Mouse (Mus musculus) brown adipose tissue, adult 24 weeks (tissue): ENCODE data around the gene Thbs4. TPM values are rescaled to one million over a fixed set of nuclear protein-coding genes. Genes with fewer than 3 reads are reported as not detected.

Experiments used
- H3K27ac ChIP-seq: fragments of 200-500 bp; replicated peaks from 2 replicates; pipeline ENCODE4 v1.5.1; 2012; ENCODE audit warnings: low read depth, mild to moderate bottlenecking, low read length
- H3K4me1 ChIP-seq: fragments of 200-500 bp; 2 replicates; pipeline ENCODE4 v1.6.1; 2012; ENCODE audit warnings: low read length, mixed read lengths; ENCODE audit not compliant: control insufficient read depth, insufficient read depth, insufficient read length
- H3K4me3 ChIP-seq: fragments of 200-500 bp; 2 replicates; pipeline ENCODE4 v1.5.1; 2012; ENCODE audit warnings: low read depth, mild to moderate bottlenecking, low read length, moderate library complexity; ENCODE audit not compliant: insufficient read depth
- polyA plus RNA-seq: library from polyadenylated mRNA; stranded (reverse); fragments of >200 nt; gene quantifications from 2 replicates; pipeline ENCODE4 v1.2.4, GENCODE M21; 2012; ENCODE audit not compliant: missing spikeins, insufficient read depth, insufficient read length

The Thbs4 gene
- polyA plus RNA-seq, 1 experiment: 2.7 TPM

- Histone ChIP-seq H3K4me3 (no peak overlapping the region), H3K4me1 (no peaks in the 10 kb centered on the region), H3K27ac (no peak overlapping the region)
These were observed 82.8 kb downstream of the Thbs4 start for GRCm38 (mm10) chr13:92711821-92712220.

- no peaks in the 10 kb centered on the region for H3K4me1 ChIP-seq
- H3K4me3 ChIP-seq: no peak overlapping the region
- no peak overlapping the region for H3K27ac ChIP-seq
These were observed 84.3 kb downstream of the Thbs4 start for GRCm38 (mm10) chr13:92710361-92710760.

- H3K27ac ChIP-seq: no peak overlapping the region
- H3K4me3 ChIP-seq: no peak overlapping the region
- no peaks in the 10 kb centered on the region for H3K4me1 ChIP-seq
These were observed 85.1 kb downstream of the Thbs4 start for GRCm38 (mm10) chr13:92709535-92709934.

GRCm38 (mm10) chr13:92708466-92708865 lies 86.2 kb downstream of the Thbs4 start:
- Histone ChIP-seq H3K27ac (no peak overlapping the region), H3K4me1 (no peaks in the 10 kb centered on the region), H3K4me3 (no peak overlapping the region)

GRCm38 (mm10) chr13:92707941-92708340 lies 86.7 kb downstream of the Thbs4 start:
- H3K4me1 ChIP-seq: no peaks in the 10 kb centered on the region
- no peak overlapping the region for H3K4me3 ChIP-seq
- H3K27ac ChIP-seq: no peak overlapping the region

GRCm38 (mm10) chr13:92706342-92707061 lies 88.1 kb downstream of the Thbs4 start:
- Histone ChIP-seq H3K27ac (no peak overlapping the region), H3K4me3 (no peak overlapping the region), H3K4me1 (no peaks in the 10 kb centered on the region)

GRCm38 (mm10) chr13:92705016-92705535 lies 89.5 kb downstream of the Thbs4 start:
- H3K27ac ChIP-seq: no peak overlapping the region
- no peaks in the 10 kb centered on the region for H3K4me1 ChIP-seq
- no peak overlapping the region for H3K4me3 ChIP-seq

- H3K4me3 ChIP-seq: no peak overlapping the region
- H3K4me1 ChIP-seq: no peaks in the 10 kb centered on the region
- H3K27ac ChIP-seq: no peak overlapping the region
These were observed 90.4 kb downstream of the Thbs4 start for GRCm38 (mm10) chr13:92704189-92704588.

GRCm38 (mm10) chr13:92703241-92704027 lies 91.2 kb downstream of the Thbs4 start:
- H3K4me1 ChIP-seq: no peaks in the 10 kb centered on the region
- no peak overlapping the region for H3K4me3 ChIP-seq
- H3K27ac ChIP-seq: no peak overlapping the region

GRCm38 (mm10) chr13:92702035-92702434 lies 92.6 kb downstream of the Thbs4 start:
- Histone ChIP-seq H3K4me1 (no peaks in the 10 kb centered on the region), H3K27ac (no peak overlapping the region), H3K4me3 (no peak overlapping the region)

Other genes starting within 250 kb of the Thbs4 start
- gene Spz1, start 218.6 kb downstream of the Thbs4 start, polyA plus RNA-seq: not detected in 2 replicates
- gene Serinc5, start 183.7 kb downstream of the Thbs4 start, polyA plus RNA-seq: 3.2 and 4.0 TPM in 2 replicates
- gene Mtx3, start 49.9 kb upstream of the Thbs4 start, polyA plus RNA-seq: 14.0 and 19.6 TPM in 2 replicates